Mouse (Mus musculus) embryo, embryonic 11.5 days (tissue): ENCODE data around the gene Orc4.
"Not testable (repeated sequence)": the region's sequence is repeated elsewhere in the genome, so short reads cannot be mapped to it uniquely, and the experiment has no call there.

ENCODE experiments used
- DNase-seq: peaks from one replicate; pipeline ENCODE4 v3.0.0-alpha.2; 2012; ENCODE audit warnings: low read depth, low spot score

Gene Orc4

DNA sequence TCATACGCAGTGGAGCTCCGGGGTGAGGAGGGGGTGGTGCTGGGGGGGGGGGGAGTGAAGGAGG, at the start of gene Orc4:
TSS of gene Orc4 (minus strand) at position 26 of the 64 bp plus-strand sequence.
- no peak for DNase-seq

DNA sequence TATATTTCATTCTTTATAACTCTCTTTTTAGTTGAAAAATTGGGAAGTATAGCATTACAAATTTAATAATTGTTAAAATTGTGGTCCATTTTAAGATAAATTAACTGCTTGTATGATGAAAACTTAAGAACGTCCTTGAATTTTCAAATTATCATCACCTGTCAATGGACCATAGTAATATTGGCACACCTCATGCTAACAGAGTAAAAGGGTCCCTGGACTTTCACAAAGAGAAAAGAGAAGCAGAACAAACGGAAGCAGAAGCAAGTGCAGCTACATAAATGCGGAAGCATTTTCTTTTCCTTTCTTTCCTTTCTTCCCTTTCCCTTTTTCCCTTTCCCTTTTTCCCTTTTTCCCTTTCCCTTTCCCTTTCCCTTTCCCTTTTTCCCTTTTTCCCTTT, 40.2 kb upstream of the Orc4 start:
- no peak for DNase-seq

DNA sequence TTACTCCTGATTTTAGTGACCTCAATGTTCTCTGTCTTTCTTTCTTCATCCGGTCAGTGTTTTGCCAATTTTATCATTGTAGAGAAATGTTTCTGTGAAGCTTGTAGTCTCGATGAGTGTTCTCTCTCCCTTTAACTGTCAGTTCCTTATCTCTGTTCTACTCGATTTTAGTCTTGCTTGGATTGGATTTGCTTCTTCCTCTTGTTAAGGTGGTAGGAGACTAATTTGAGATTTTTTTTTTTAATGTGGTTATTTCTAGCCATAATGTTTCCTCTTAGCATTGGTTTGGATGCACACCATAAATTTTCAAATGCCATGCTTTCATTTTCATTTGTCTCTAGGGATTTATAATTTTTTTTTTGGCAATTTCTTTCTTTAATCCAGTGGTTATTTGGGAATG, 28.8 kb upstream of the Orc4 start:
- no peak for DNase-seq

DNA sequence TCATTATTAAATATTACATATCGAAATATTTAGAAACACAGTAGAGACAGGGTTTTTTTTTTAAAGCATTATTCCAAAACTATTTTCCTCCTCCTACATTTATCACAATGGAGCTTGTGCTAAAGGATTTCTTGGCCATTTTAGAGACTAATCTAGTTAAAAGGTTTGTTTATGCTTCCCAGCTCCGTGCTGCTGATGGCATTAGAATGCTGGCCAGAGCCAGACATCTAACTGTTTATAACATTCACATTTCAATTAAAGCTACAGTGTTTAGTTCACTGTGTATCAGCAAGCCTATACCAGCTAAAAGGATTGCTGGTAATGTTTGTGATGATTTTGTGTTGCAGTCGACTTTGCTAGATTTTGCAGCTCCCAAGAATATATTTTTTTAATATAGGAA, 6.5 kb upstream of the Orc4 start:
- DNase-seq, result no peak

DNA sequence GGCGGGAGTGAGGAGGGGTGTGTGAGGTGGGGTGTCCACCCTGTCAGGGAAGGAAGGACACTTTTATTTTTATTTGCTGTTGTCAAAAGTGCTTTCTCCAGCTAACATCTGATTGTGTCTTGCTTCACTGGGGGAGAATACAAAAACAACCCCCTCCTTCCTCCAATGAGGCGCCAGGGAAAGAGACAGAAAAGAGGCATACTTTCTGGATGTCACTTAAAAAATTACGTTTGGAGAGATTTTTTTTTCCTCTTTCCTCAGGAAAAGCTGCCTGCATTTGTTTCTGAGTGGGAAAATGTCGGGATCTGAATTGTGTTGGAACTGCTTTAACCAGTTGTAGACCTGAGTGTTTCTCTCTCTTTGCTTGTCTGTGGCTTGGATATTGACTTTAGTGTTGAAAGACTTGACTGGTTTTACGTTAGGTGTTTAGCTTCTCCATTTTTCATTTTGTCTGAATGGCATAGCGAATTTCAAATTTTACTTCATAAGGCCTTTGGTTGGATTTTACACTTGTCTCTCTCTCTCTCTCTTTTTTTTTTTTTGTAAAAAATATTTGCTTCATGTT, 321 bp upstream of the Orc4 start:
- no peak for DNase-seq

DNA sequence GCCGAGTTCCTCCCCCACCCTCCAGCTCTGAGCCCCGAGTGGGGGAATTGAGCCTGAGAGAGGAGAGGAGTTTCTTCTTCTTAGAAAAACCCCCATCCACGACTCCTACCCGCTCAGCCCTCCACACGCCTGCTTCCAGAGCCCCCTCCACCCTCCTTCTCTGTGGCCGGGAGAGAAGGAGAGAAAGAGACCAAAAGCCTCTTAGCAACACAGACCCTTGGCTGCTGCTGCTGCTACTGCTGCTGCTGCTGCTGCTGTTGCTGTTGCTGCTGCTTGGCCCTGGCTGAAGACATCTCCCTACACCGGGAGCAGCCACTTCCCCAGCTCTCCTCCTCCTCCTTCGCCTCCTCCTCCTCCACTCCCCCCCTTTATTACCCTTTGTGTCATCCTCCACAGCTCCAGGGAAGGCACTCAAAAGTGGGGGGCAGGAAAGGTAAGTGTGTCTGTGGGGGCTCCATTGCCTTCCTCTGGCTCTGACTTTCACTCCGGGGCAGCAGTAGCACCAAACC, 280 bp downstream of the Orc4 start:
- DNase-seq, result peak; percentile 32

DNA sequence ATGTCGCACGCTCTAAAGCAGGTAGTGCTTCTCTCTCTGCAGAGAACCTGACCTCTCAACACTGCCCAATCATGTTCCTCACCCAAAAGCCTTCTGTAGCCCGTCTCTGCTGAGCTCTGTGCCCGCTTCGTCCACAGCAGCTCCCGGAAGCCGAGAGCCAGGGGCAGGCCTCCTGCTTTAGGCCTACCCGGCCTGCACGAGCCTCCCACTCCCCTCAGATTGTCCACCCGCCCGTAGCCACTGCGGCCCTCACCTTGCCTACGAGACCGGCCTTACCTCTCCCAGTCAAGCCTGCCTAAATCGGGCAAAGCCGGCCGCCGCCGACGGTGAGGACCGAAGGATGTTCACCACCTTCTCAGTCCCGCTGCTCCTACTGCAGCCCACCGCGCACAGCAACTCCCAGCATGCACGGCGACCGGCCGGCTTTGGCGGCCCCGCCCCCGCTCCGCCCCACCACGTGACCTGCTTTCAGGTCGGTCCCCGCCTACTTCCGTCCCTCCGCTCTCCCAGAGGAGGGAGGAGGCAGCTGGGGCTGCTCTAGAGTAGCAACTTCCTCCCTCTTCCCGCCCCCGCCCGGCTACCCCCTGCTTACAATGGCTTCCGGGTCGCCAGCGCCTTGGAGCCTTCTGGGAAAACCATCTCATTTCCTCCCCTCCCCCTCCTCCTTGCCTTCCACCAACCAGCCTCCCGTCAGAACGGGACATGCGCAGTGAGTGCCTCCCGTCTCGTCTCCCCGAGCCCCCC, 1.1 kb downstream of the Orc4 start, which contains the start of gene Mbd5:
TSS of gene Mbd5 (plus strand) at position 668 of the 744 bp plus-strand sequence.
- DNase-seq, result peak; percentile 97

DNA sequence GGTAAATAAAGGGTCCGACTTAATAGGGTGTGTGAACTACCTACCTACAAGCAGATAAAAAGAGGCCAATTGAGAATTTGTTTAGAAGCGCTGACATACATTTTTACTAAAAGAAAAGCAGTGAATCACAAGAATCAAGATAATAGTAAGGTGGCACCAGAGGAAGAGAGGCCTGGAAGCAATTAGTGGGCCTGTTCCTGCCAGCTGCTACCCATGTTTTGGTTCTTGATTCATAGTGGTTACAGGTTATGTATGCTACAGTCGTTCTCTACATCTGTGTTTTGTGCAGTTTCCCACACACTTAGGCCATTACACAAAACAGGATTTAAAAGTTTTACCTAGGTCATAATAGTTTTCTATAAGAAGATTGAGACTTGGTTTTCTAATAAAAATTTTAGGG, 2.3 kb downstream of the Orc4 start:
- DNase-seq, result no peak

DNA sequence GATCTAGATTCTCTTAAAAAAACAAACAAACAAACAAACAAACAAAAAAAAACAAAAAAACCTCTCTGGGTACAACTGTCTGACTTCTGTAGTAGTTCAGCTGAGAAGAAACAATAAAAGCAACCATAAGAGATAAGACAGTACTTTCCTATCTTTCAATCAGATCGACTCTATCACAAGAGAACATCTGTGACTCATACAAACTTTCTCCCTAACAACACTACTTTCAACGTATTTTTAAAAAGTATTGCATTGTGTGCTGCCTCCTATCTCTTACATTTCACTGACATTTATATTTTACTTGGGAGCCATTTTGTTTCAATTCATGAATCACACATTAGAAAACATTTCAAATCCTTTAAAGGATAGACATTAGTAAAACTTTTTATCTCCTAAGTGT, 15.0 kb downstream of the Orc4 start:
- no peak for DNase-seq

DNA sequence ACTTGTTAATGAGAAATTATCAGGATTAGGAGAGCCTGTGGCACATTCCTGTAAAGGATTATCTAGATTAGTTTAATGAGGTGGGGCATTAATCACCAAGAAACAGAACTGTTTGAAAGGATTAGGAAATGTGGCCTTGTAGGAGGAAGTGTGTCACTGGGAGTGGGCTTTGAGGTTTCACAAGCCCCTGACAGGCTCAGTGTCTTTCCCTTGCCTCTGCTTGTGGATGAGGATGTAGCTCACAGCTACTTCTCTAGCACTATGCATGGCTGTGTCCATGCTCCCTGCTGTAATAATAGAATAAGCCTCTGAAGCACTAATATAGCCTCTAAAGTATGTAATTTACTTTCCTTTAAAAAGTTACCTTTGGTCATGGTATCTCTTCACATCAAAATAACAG, 34.2 kb downstream of the Orc4 start:
- DNase-seq, result no peak

DNA sequence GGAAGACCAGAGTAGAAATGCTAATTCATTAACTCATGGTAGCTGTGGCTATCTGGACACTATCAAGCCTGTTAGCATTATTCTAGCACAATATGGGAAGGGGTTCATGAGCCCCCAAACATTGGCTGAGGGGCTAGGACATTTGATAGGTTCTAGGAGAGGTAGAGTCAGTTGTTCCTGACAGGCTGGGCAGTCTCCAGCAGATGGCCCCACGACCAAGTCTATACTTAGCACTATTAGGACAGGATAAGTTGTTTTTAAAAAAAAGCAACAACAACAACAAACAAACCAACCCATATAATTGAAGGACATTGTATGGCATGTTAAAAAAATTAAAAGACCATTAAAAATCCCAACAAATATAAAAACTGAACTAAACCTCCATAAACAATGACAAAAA, 35.9 kb downstream of the Orc4 start:
- no peak for DNase-seq

DNA sequence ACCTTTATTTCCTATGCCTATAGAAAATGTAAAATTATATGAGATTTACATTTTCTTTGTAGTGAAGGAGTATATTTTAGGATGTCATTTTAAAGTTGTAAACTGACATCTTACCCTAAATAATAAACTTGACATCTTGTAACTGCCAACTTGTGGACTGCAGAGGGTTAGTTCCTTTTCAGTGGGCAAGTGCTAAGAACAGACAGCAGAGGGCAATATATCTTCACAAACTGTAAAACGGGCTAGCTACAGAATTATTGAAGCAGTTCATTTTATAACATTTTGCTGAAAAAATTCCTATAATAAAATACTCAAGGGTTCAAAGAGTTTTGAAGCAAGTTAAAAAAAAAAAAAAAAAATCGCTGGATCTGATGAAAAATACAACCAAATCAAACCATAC, 41.2 kb downstream of the Orc4 start:
- DNase-seq, result no peak

DNA sequence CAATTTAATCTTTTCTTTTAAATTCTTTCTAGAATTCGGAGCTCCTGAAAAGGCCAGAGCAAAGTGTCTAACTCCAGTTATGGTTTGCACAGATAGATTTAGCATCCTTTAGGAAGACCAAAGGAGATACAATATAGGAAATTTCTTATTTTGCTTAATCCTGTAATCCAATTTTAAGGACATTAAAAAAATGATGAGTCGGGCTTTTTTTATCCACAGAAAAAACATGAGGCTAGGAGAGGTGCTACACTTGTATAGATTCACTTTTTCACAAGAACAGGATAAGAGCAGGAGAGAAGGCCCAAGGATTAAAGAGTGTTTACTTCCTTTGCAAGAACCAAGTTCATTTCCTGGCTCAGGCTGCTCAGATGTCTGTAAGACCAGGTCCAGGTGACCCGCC, 54.9 kb downstream of the Orc4 start:
- DNase-seq, result no peak

DNA sequence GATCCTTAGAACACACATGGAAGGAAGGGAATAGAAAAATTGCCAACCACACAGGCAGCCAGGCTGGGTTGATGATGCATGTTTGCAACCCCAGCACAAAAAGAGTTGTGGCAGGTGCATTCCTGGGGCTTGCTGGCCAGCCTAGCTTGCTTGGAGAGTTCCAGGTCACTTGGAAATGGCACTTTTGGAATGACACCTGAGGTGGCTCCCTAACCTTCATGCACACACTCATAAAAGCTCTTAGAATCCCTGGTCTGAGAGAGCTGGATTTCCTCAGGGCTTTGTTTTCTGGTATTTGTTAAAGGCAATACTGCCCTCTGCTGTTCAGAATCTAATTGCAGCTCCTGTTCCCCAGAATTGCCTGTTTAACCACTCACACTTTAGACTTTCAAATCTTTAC, 64.1 kb downstream of the Orc4 start:
- DNase-seq, result peak; percentile 63

DNA sequence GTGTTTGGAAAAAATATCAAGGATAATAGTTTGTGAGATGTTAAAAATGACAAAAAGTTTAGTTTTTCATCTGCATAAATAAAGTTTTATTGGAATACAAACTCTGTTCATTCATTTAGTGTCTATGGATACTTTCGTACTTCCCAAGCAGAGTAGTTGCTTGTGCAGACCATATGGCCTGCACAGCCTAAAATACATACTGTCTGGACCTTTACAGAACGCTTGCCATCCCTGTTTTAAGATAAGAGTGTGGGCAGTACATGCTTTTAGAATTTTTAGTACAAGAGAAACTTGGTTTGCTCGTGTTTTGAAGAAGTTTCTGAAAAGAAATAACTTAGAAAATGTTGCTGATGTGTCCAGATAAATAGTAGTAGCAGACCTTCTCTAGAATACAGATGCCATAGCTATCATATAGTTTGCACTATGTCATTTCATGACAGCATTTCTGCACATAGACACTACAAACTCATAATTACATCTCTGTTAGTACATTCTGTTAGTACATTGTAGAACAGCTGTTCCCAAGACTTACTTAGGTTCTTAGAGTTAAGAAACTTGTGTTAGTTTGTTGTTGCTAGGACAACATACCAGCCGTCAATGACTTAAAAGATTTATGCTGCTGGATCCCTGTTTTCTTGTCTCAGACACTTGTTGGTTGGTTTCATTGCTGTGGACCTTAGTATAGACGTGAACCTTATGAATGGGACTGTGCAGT, 81.7 kb downstream of the Orc4 start:
- no peak for DNase-seq

DNA sequence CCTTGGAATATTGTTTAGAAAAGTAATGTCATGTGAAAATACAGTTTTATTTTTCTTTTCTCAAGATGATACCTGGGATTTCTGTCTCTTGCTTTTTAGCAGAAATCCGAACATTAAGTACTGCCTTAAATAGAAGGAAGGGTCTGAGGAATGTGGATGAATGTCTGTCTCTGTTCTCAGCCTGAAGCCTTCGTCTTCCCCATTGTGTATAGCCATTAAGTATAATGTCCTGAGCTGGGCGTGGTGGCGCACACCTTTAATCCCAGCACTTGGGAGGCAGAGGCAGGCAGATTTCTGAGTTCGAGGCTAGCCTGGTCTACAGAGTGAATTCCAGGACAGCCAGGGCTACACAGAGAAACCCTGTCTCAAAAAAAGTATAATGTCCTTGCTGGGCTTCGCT, 84.5 kb downstream of the Orc4 start:
- DNase-seq, result not testable (repeated sequence)
